Mouse (Mus musculus): Measurements from ENCODE around the gene Psmd12. TPM values are rescaled to one million over a fixed set of nuclear protein-coding genes. Genes with fewer than 3 reads are reported as not detected.

Gene Psmd12
- total and polyA plus RNA-seq, 3 experiments = 139 to 437 (median 149) TPM

GRCm38 (mm10) chr11:107518645-107519429, 39.6 kb downstream of the Psmd12 start:
- no peak overlapping the region for H3K27ac ChIP-seq (ENCODE audit: control insufficient read depth, low read depth, low read length)
- no peak overlapping the region for H3K9ac ChIP-seq (ENCODE audit: control insufficient read depth, low read depth, low read length, poor library complexity, severe bottlenecking)
- TF ChIP-seq NELFE (IDR thresholded peaks at IDR 0.05; ENCODE audit: low read depth, low read length) = no peak

GRCm38 (mm10) chr11:107521153-107521552, 41.9 kb downstream of the Psmd12 start:
- H3K79me2 ChIP-seq (ENCODE audit: control insufficient read depth, insufficient read depth, low read length, poor library complexity) = no peaks in the 10 kb centered on the region
- no peaks in the 10 kb centered on the region for H3K9me3 ChIP-seq (replicated peaks; ENCODE audit: insufficient read depth, low read length)
- H3K4me1 ChIP-seq (ENCODE audit: control insufficient read depth in 1 of 2, insufficient read depth in 2 of 2, low read length in 2 of 2) = no peaks in the 10 kb centered on the region
- H3K27ac ChIP-seq (ENCODE audit: control insufficient read depth, low read depth, low read length) = no peak overlapping the region
- DNase-seq (ENCODE audit: low read depth, low spot score) = no peak
- peaks cover 0 to 2% of the 10 kb centered on the region in 2 experiments; a peak in 1 of 4 replicates for H3K27me3 ChIP-seq (ENCODE audit: control insufficient read depth in 1 of 2, insufficient read depth in 2 of 2, low read length in 2 of 2)
- no peak overlapping the region for H3K4me3 ChIP-seq (ENCODE audit: control insufficient read depth in 1 of 2, insufficient read depth in 1 of 2, low read depth in 2 of 2, low read length in 2 of 2)
- TF ChIP-seq SIN3A (IDR thresholded peaks at IDR 0.05; ENCODE audit: low read length) (no peak), TCF12 (IDR thresholded peaks at IDR 0.05; ENCODE audit: low read depth, low read length) (no peak), EP300 (IDR thresholded peaks at IDR 0.05; ENCODE audit: low read depth in 1 of 2, low read length in 2 of 2) (no peak), ZC3H11A (IDR thresholded peaks at IDR 0.05; ENCODE audit: low read depth, low read length) (no peak), USF1 (IDR thresholded peaks at IDR 0.05; ENCODE audit: low read depth, low read length) (no peak), CHD2 (IDR thresholded peaks at IDR 0.05; ENCODE audit: low read length) (no peak), MYC (IDR thresholded peaks at IDR 0.05; ENCODE audit: low read depth, low read length) (no peak), UBTF (IDR thresholded peaks at IDR 0.05; ENCODE audit: borderline replicate concordance, insufficient read depth, low read depth, low read length) (no peak), MAFK (IDR thresholded peaks at IDR 0.05; ENCODE audit: borderline replicate concordance, low read depth, low read length) (no peak), CTCF (IDR thresholded peaks at IDR 0.05 in 2 of 3, conservative IDR thresholded peaks at IDR 0.05 in 1 of 3; ENCODE audit: control insufficient read depth in 1 of 3, insufficient read depth in 1 of 3, low read depth in 2 of 3, low read length in 3 of 3, poor library complexity in 1 of 3, severe bottlenecking in 1 of 3) (no peak), NELFE (IDR thresholded peaks at IDR 0.05; ENCODE audit: low read depth, low read length) (no peak), ETS1 (IDR thresholded peaks at IDR 0.05; ENCODE audit: low read depth, low read length) (no peak)
- no peaks in the 10 kb centered on the region for H3K36me3 ChIP-seq (ENCODE audit: control insufficient read depth in 1 of 2, insufficient read depth in 2 of 2, low read length in 2 of 2)
- H3K9ac ChIP-seq (ENCODE audit: control insufficient read depth, low read depth, low read length, poor library complexity, severe bottlenecking) = no peak overlapping the region

More at GRCm38 (mm10) chr11:107518645-107519429, 39.6 kb downstream of the Psmd12 start:
- no peaks in the 10 kb centered on the region for H3K4me1 ChIP-seq (ENCODE audit: control insufficient read depth in 1 of 2, insufficient read depth in 2 of 2, low read length in 2 of 2)
- peaks cover 0 to 2% of the 10 kb centered on the region in 2 experiments; a peak in 1 of 4 replicates for H3K27me3 ChIP-seq (ENCODE audit: control insufficient read depth in 1 of 2, insufficient read depth in 2 of 2, low read length in 2 of 2)
- no peak overlapping the region for H3K4me3 ChIP-seq (ENCODE audit: control insufficient read depth in 1 of 2, insufficient read depth in 1 of 2, low read depth in 2 of 2, low read length in 2 of 2)
- no peaks in the 10 kb centered on the region for H3K36me3 ChIP-seq (ENCODE audit: control insufficient read depth in 1 of 2, insufficient read depth in 2 of 2, low read length in 2 of 2)
- no peaks in the 10 kb centered on the region for H3K9me3 ChIP-seq (replicated peaks; ENCODE audit: insufficient read depth, low read length)
- no peaks in the 10 kb centered on the region for H3K79me2 ChIP-seq (ENCODE audit: control insufficient read depth, insufficient read depth, low read length, poor library complexity)
- DNase-seq (ENCODE audit: low read depth, low spot score) = no peak

DNA sequence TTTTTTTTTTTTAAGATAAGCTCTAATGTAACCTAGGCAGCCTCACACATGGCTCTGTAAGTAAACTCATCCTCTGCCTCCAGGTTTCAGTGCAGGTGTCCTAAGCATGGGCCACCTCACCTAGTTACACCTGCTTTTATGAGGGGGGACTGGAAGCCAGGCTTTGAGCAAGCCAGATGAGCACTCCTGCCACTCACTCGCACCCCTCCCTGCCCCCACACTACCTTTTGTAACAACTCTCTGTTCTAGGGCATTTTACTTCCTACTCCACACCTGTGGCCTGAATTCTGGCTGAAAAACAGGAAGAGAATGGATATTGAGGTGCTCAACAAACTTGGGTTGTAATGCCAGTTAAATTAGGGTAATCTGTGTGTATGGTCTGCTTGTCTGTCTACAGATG, 45.7 kb downstream of the Psmd12 start:
- no peak for DNase-seq (ENCODE audit: low read depth, low spot score)
- Histone ChIP-seq H3K27ac (ENCODE audit: control insufficient read depth, low read depth, low read length) (no peak overlapping the region), H3K4me3 (ENCODE audit: control insufficient read depth in 1 of 2, insufficient read depth in 1 of 2, low read depth in 2 of 2, low read length in 2 of 2) (no peak overlapping the region)

More for the DNA sequence above, 45.7 kb downstream of the Psmd12 start:
- H3K9ac ChIP-seq (ENCODE audit: control insufficient read depth, low read depth, low read length, poor library complexity, severe bottlenecking) = no peak overlapping the region
- no peaks in the 10 kb centered on the region for H3K36me3 ChIP-seq (ENCODE audit: control insufficient read depth in 1 of 2, insufficient read depth in 2 of 2, low read length in 2 of 2)
- H3K4me1 ChIP-seq (ENCODE audit: control insufficient read depth in 1 of 2, insufficient read depth in 2 of 2, low read length in 2 of 2) = no peaks in the 10 kb centered on the region; a peak in 1 of 4 replicates
- H3K79me2 ChIP-seq (ENCODE audit: control insufficient read depth, insufficient read depth, low read length, poor library complexity) = no peaks in the 10 kb centered on the region
- TF ChIP-seq ZNF384 (IDR thresholded peaks at IDR 0.05; ENCODE audit: low read depth, low read length) (peak; percentile 48; the same call in 1 of the 2 replicates), CHD2 (IDR thresholded peaks at IDR 0.05; ENCODE audit: low read length) (no peak)
- no peaks in the 10 kb centered on the region for H3K9me3 ChIP-seq (replicated peaks; ENCODE audit: insufficient read depth, low read length)
- H3K27me3 ChIP-seq (ENCODE audit: control insufficient read depth in 1 of 2, insufficient read depth in 2 of 2, low read length in 2 of 2) = no peaks in the 10 kb centered on the region
